Mouse (Mus musculus) stomach, postnatal 0 days (tissue): Measurements from ENCODE around the gene Ift43. TPM values are rescaled to one million over a fixed set of nuclear protein-coding genes. Genes with fewer than 3 reads are reported as not detected.

Experiments used
- ATAC-seq: fragments of 200-750 bp; cut with Nextera tagmentation; 2 replicates; pipeline ENCODE4 v1.8.0; 2017; ENCODE audit not compliant: low FRiP score, low TSS enrichment
- DNase-seq: peaks from one replicate; pipeline ENCODE4 v3.0.0-alpha.2; 2016; ENCODE audit warnings: low spot score
- H3K27ac ChIP-seq: fragments of 300-500 bp; sonication (generic); replicated peaks from 2 replicates; pipeline ENCODE4 v1.5.1; 2014; ENCODE audit warnings: mild to moderate bottlenecking, control low read depth
- H3K27me3 ChIP-seq: fragments of 300-500 bp; sonication (generic); 2 replicates; pipeline ENCODE4 v1.6.1; 2014; ENCODE audit warnings: low read length; ENCODE audit not compliant: control insufficient read depth, insufficient read depth
- H3K36me3 ChIP-seq: fragments of 300-500 bp; sonication (generic); 2 replicates; pipeline ENCODE4 v1.6.1; 2014; ENCODE audit warnings: low read length, mixed read lengths; ENCODE audit not compliant: control insufficient read depth, insufficient read depth
- H3K4me1 ChIP-seq: fragments of 300-500 bp; sonication (generic); replicated peaks from 2 replicates; pipeline ENCODE4 v1.6.1; 2014; ENCODE audit warnings: antibody characterized with exemption; ENCODE audit not compliant: control insufficient read depth, insufficient read depth
- H3K4me2 ChIP-seq: fragments of 300-500 bp; sonication (generic); replicated peaks from 2 replicates; pipeline ENCODE4 v1.6.1; 2014; ENCODE audit warnings: low read depth, mild to moderate bottlenecking, control low read depth, moderate library complexity
- H3K4me3 ChIP-seq: fragments of 300-500 bp; sonication (generic); 2 replicates; pipeline ENCODE4 v1.5.1; 2014; ENCODE audit warnings: low read depth, low read length, control low read depth
- H3K9ac ChIP-seq: fragments of 300-500 bp; sonication (generic); 2 replicates; pipeline ENCODE4 v1.6.1; 2014; ENCODE audit warnings: mild to moderate bottlenecking, low read length, control low read depth, mixed read lengths
- H3K9me3 ChIP-seq: fragments of 300-500 bp; sonication (generic); 2 replicates; pipeline ENCODE4 v1.6.1; 2016; ENCODE audit warnings: low read length; ENCODE audit not compliant: control insufficient read depth
- CTCF ChIP-seq: IDR thresholded peaks from 2 replicates; pipeline ENCODE4 v1.5.1; 2016; ENCODE audit warnings: antibody characterized with exemption, low read depth, mild to moderate bottlenecking, moderate library complexity
- EP300 ChIP-seq: optimal IDR thresholded peaks from 2 replicates; pipeline ENCODE3; 2016; ENCODE audit warnings: antibody characterized with exemption
- WGBS: fragments of 180-500 bp; shearing (Covaris S2); extraction: QIAGEN DNeasy Blood & Tissue Kit; methylation state at CpG from one replicate; pipeline ENCODE4 v1.1.7; 2014; 5-methylcytosine and 5-hydroxymethylcytosine counted together
- polyA plus RNA-seq: library from polyadenylated mRNA; unstranded; fragments of >200 nt; fragmentation: Nextera tagmentation; extraction: Ambion mirVana; gene quantifications from 2 replicates; pipeline ENCODE4 v1.2.1, GENCODE M21; 2015

Gene Ift43
- polyA plus RNA-seq, 1 experiment from 2014 or later, result 48.0 TPM

DNA sequence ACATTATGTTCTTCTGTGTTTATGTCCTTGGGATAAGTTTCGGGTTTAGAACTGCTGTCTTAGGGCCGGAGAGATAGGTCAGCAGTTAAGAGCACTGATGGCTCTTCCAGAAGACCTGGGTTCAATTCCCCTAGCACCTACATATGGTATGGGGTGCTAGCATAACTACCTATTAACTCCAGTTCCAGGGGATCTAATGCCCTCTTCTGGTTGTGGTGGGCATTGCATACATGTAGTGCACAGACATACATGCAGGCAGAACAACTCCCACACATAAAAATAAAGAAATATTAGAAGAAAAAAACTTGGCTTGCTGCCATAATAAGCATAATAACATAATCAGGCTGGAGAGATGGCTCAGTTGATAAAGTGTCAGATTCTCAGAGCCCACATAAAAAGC lies 28.3 kb downstream of the Ift43 start:
- no peak overlapping the region for H3K9ac ChIP-seq
- H3K9me3 ChIP-seq, result no peaks in the 10 kb centered on the region
- WGBS, result 100% methylated on average over 2 of the region's 2 CpGs
- no peak overlapping the region for H3K27ac ChIP-seq
- ATAC-seq, result peak; percentile 63; the same call in 1 of the 2 replicates
- no peaks in the 10 kb centered on the region for H3K4me1 ChIP-seq
- TF ChIP-seq CTCF, result peak; percentile 70
- TF ChIP-seq EP300, result no peak
- H3K4me2 ChIP-seq, result no peak overlapping the region
- H3K27me3 ChIP-seq, result no peaks in the 10 kb centered on the region
- H3K36me3 ChIP-seq, result no peaks in the 10 kb centered on the region
- DNase-seq, result no peak
- H3K4me3 ChIP-seq, result no peak overlapping the region

DNA sequence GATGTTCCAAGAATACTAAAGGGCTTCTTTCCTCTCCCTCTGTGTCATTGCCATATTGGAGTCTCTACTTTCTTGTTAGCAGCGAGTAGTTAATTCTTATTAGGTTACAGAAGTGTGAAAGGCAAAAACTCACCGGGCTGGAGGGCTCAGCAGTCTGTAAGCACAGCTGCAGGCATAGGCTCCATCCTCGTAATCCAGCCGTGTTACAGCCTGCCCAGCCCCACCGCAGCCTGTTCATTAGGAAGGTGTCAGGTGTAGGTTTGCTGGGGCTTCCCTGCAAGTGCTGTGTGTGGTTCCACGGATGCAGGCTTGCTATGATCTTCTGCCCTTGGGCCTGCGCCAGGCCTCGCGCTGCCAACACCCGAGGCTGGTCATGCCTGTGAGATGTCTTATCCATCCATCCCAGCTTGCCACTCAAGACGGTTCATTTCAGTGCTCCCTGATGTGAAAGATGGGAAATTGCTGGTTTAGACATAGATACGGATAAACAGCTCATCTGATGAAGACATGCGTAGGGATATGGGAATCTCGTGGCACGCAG lies 34.0 kb downstream of the Ift43 start:
- no peak overlapping the region for H3K4me2 ChIP-seq
- 77% methylated on average over 15 of the region's 15 CpGs for WGBS
- no peak overlapping the region for H3K4me3 ChIP-seq

GRCm38 (mm10) chr12:86124016-86124415 lies 41.7 kb downstream of the Ift43 start:
- H3K36me3 ChIP-seq, result no peaks in the 10 kb centered on the region
- DNase-seq, result no peak
- no peaks in the 10 kb centered on the region for H3K4me1 ChIP-seq
- no peak for ATAC-seq
- H3K4me3 ChIP-seq, result no peak overlapping the region
- H3K9me3 ChIP-seq, result no peaks in the 10 kb centered on the region
- WGBS, result 85% methylated on average over 6 of the region's 6 CpGs
- no peak for TF ChIP-seq EP300
- TF ChIP-seq CTCF, result no peak
- no peak overlapping the region for H3K27ac ChIP-seq
- no peaks in the 10 kb centered on the region for H3K27me3 ChIP-seq
- H3K9ac ChIP-seq, result no peak overlapping the region
- H3K4me2 ChIP-seq, result no peak overlapping the region

More for the DNA sequence above, 34.0 kb downstream of the Ift43 start:
- Histone ChIP-seq H3K4me1 (no peaks in the 10 kb centered on the region), H3K36me3 (no peaks in the 10 kb centered on the region), H3K27me3 (no peaks in the 10 kb centered on the region), H3K9me3 (no peaks in the 10 kb centered on the region), H3K9ac (no peak overlapping the region), H3K27ac (no peak overlapping the region)
- no peak for DNase-seq
- TF ChIP-seq CTCF (no peak), EP300 (no peak)
- ATAC-seq, result no peak

- H3K27ac ChIP-seq, result no peak overlapping the region
- TF ChIP-seq EP300 (no peak), CTCF (no peak)
- H3K27me3 ChIP-seq, result no peaks in the 10 kb centered on the region
- DNase-seq (no peak), ATAC-seq (no peak)
- WGBS, result 28% methylated on average over 6 of the region's 6 CpGs
- no peaks in the 10 kb centered on the region for H3K4me1 ChIP-seq
- no peak overlapping the region for H3K4me3 ChIP-seq
- H3K9ac ChIP-seq, result no peak overlapping the region
- no peaks in the 10 kb centered on the region for H3K36me3 ChIP-seq
- H3K4me2 ChIP-seq, result no peak overlapping the region
- no peaks in the 10 kb centered on the region for H3K9me3 ChIP-seq
Measured at GRCm38 (mm10) chr12:86128122-86128521, 45.8 kb downstream of the Ift43 start.

- H3K4me3 ChIP-seq, result no peak overlapping the region
- no peaks in the 10 kb centered on the region for H3K36me3 ChIP-seq
- H3K27me3 ChIP-seq, result no peaks in the 10 kb centered on the region
- TF ChIP-seq EP300 (no peak), CTCF (no peak)
- ATAC-seq, result no peak
- H3K27ac ChIP-seq, result no peak overlapping the region
- H3K4me1 ChIP-seq, result no peaks in the 10 kb centered on the region
- no peak overlapping the region for H3K9ac ChIP-seq
- no peaks in the 10 kb centered on the region for H3K9me3 ChIP-seq
- H3K4me2 ChIP-seq, result no peak overlapping the region
- 85% methylated on average over 8 of the region's 8 CpGs for WGBS
- DNase-seq, result no peak
Measured at GRCm38 (mm10) chr12:86129005-86129404, 46.7 kb downstream of the Ift43 start.

GRCm38 (mm10) chr12:86129696-86130095 lies 47.4 kb downstream of the Ift43 start:
- DNase-seq (no peak), ATAC-seq (no peak)
- no peak overlapping the region for H3K9ac ChIP-seq
- 61% methylated on average over 10 of the region's 10 CpGs for WGBS
- H3K9me3 ChIP-seq, result no peaks in the 10 kb centered on the region
- TF ChIP-seq CTCF, result no peak
- no peak for TF ChIP-seq EP300
- H3K4me2 ChIP-seq, result no peak overlapping the region
- no peaks in the 10 kb centered on the region for H3K36me3 ChIP-seq
- H3K27ac ChIP-seq, result no peak overlapping the region
- no peaks in the 10 kb centered on the region for H3K27me3 ChIP-seq
- no peaks in the 10 kb centered on the region for H3K4me1 ChIP-seq
- no peak overlapping the region for H3K4me3 ChIP-seq
